Mouse (Mus musculus): ENCODE data around the gene Zbtb34. TPM values are rescaled to one million over a fixed set of nuclear protein-coding genes. Genes with fewer than 3 reads are reported as not detected.

Gene Zbtb34
- polyA plus RNA-seq, 1 experiment from 2014 or later: 4.5 TPM

GRCm38 (mm10) chr2:33453476-33453875, 22.4 kb upstream of the Zbtb34 start:
- H3K4me2 ChIP-seq (ENCODE audit: low read length): no peak overlapping the region
- H3K4me3 ChIP-seq (ENCODE audit: control insufficient read depth in 1 of 2, insufficient read depth in 1 of 2, low read depth in 1 of 2, low read length in 2 of 2): no peak overlapping the region
- WGBS: 81% methylated on average over 3 of the region's 3 CpGs
- H3K9me3 ChIP-seq (ENCODE audit: control insufficient read depth, low read length): no peaks in the 10 kb centered on the region
- peaks cover 84% of the 10 kb centered on the region for H3K36me3 ChIP-seq (ENCODE audit: control insufficient read depth, insufficient read depth, low read length)
- H3K27me3 ChIP-seq (ENCODE audit: control insufficient read depth, insufficient read depth, low read length): no peaks in the 10 kb centered on the region
- no peak overlapping the region for H3K27ac ChIP-seq (replicated peaks in 1 of 2; ENCODE audit: control insufficient read depth in 1 of 2, insufficient read depth in 1 of 2, low read depth in 2 of 2, low read length in 2 of 2)
- H3K9ac ChIP-seq (ENCODE audit: low read length): no peak overlapping the region
- peaks cover 4 to 18% of the 10 kb centered on the region in 2 experiments; a peak in 3 of 4 replicates for H3K4me1 ChIP-seq (ENCODE audit: control insufficient read depth in 2 of 2, insufficient read depth in 2 of 2, low read length in 2 of 2)
- ATAC-seq (ENCODE audit: insufficient number of reproducible peaks, insufficient read depth, low FRiP score, low read depth): no peak

- WGBS: 82% methylated on average over 5 of the region's 5 CpGs
- H3K4me1 ChIP-seq (ENCODE audit: control insufficient read depth in 2 of 2, insufficient read depth in 2 of 2, low read length in 2 of 2): peaks cover 4 to 18% of the 10 kb centered on the region in 2 experiments; a peak in 3 of 4 replicates
- H3K9me3 ChIP-seq (ENCODE audit: control insufficient read depth, low read length): no peaks in the 10 kb centered on the region
- no peak overlapping the region for H3K9ac ChIP-seq (ENCODE audit: low read length)
- ATAC-seq (ENCODE audit: insufficient number of reproducible peaks, insufficient read depth, low FRiP score, low read depth): no peak
- no peak overlapping the region for H3K4me2 ChIP-seq (ENCODE audit: low read length)
- H3K4me3 ChIP-seq (ENCODE audit: control insufficient read depth in 1 of 2, insufficient read depth in 1 of 2, low read depth in 1 of 2, low read length in 2 of 2): no peak overlapping the region
- H3K27ac ChIP-seq (replicated peaks in 1 of 2; ENCODE audit: control insufficient read depth in 1 of 2, insufficient read depth in 1 of 2, low read depth in 2 of 2, low read length in 2 of 2): peak overlapping the region in 1 of 2 experiments; percentile 33; a peak in 1 of 4 replicates
- peaks cover 84% of the 10 kb centered on the region for H3K36me3 ChIP-seq (ENCODE audit: control insufficient read depth, insufficient read depth, low read length)
- no peaks in the 10 kb centered on the region for H3K27me3 ChIP-seq (ENCODE audit: control insufficient read depth, insufficient read depth, low read length)
Observed at GRCm38 (mm10) chr2:33452721-33453120, 21.6 kb upstream of the Zbtb34 start.

GRCm38 (mm10) chr2:33452140-33452539, 21.0 kb upstream of the Zbtb34 start:
- Histone ChIP-seq H3K4me1 (ENCODE audit: control insufficient read depth in 2 of 2, insufficient read depth in 2 of 2, low read length in 2 of 2) (peaks cover 4 to 18% of the 10 kb centered on the region in 2 experiments; a peak in 3 of 4 replicates), H3K27me3 (ENCODE audit: control insufficient read depth, insufficient read depth, low read length) (no peaks in the 10 kb centered on the region), H3K9ac (ENCODE audit: low read length) (no peak overlapping the region), H3K4me3 (ENCODE audit: control insufficient read depth in 1 of 2, insufficient read depth in 1 of 2, low read depth in 1 of 2, low read length in 2 of 2) (no peak overlapping the region), H3K4me2 (ENCODE audit: low read length) (no peak overlapping the region), H3K9me3 (ENCODE audit: control insufficient read depth, low read length) (no peaks in the 10 kb centered on the region), H3K36me3 (ENCODE audit: control insufficient read depth, insufficient read depth, low read length) (peaks cover 84% of the 10 kb centered on the region), H3K27ac (replicated peaks in 1 of 2; ENCODE audit: control insufficient read depth in 1 of 2, insufficient read depth in 1 of 2, low read depth in 2 of 2, low read length in 2 of 2) (peak overlapping the region in 1 of 2 experiments; percentile 33; a peak in 1 of 4 replicates)
- 16% methylated on average over 4 of the region's 4 CpGs for WGBS
- no peak for ATAC-seq (ENCODE audit: insufficient number of reproducible peaks, insufficient read depth, low FRiP score, low read depth)

- Histone ChIP-seq H3K4me2 (ENCODE audit: low read length) (no peak overlapping the region), H3K9me3 (ENCODE audit: control insufficient read depth, low read length) (no peaks in the 10 kb centered on the region), H3K36me3 (ENCODE audit: control insufficient read depth, insufficient read depth, low read length) (peaks cover 80% of the 10 kb centered on the region), H3K4me1 (ENCODE audit: control insufficient read depth in 2 of 2, insufficient read depth in 2 of 2, low read length in 2 of 2) (peaks cover 4 to 18% of the 10 kb centered on the region in 2 experiments; a peak in 3 of 4 replicates), H3K27me3 (ENCODE audit: control insufficient read depth, insufficient read depth, low read length) (no peaks in the 10 kb centered on the region), H3K27ac (replicated peaks in 1 of 2; ENCODE audit: control insufficient read depth in 1 of 2, insufficient read depth in 1 of 2, low read depth in 2 of 2, low read length in 2 of 2) (0 out of 4 replicates have a peak overlapping the region, but pooled peaks of 1 of the 2 experiments have one; percentile 6), H3K9ac (ENCODE audit: low read length) (no peak overlapping the region), H3K4me3 (ENCODE audit: control insufficient read depth in 1 of 2, insufficient read depth in 1 of 2, low read depth in 1 of 2, low read length in 2 of 2) (no peak overlapping the region)
- ATAC-seq (ENCODE audit: insufficient number of reproducible peaks, insufficient read depth, low FRiP score, low read depth): no peak
- WGBS: 74% methylated on average over 11 of the region's 11 CpGs
Observed at GRCm38 (mm10) chr2:33451038-33451978, 20.2 kb upstream of the Zbtb34 start.

GRCm38 (mm10) chr2:33449119-33449873, 18.2 kb upstream of the Zbtb34 start:
- Histone ChIP-seq H3K27me3 (ENCODE audit: control insufficient read depth, insufficient read depth, low read length) (no peaks in the 10 kb centered on the region), H3K9ac (ENCODE audit: low read length) (no peak overlapping the region), H3K9me3 (ENCODE audit: control insufficient read depth, low read length) (no peaks in the 10 kb centered on the region), H3K36me3 (ENCODE audit: control insufficient read depth, insufficient read depth, low read length) (peaks cover 64% of the 10 kb centered on the region), H3K4me2 (ENCODE audit: low read length) (no peak overlapping the region), H3K27ac (replicated peaks in 1 of 2; ENCODE audit: control insufficient read depth in 1 of 2, insufficient read depth in 1 of 2, low read depth in 2 of 2, low read length in 2 of 2) (no peak overlapping the region), H3K4me3 (ENCODE audit: control insufficient read depth in 1 of 2, insufficient read depth in 1 of 2, low read depth in 1 of 2, low read length in 2 of 2) (no peak overlapping the region), H3K4me1 (ENCODE audit: control insufficient read depth in 2 of 2, insufficient read depth in 2 of 2, low read length in 2 of 2) (peaks cover 7 to 28% of the 10 kb centered on the region in 2 experiments; a peak in 3 of 4 replicates)
- ATAC-seq (ENCODE audit: insufficient number of reproducible peaks, insufficient read depth, low FRiP score, low read depth): no peak
- WGBS: 87% methylated on average over 22 of the region's 22 CpGs

GRCm38 (mm10) chr2:33446796-33447195, 15.7 kb upstream of the Zbtb34 start:
- Histone ChIP-seq H3K4me1 (ENCODE audit: control insufficient read depth in 2 of 2, insufficient read depth in 2 of 2, low read length in 2 of 2) (peaks cover 10 to 20% of the 10 kb centered on the region in 2 experiments), H3K9me3 (ENCODE audit: control insufficient read depth, low read length) (no peaks in the 10 kb centered on the region), H3K27me3 (ENCODE audit: control insufficient read depth, insufficient read depth, low read length) (no peaks in the 10 kb centered on the region), H3K36me3 (ENCODE audit: control insufficient read depth, insufficient read depth, low read length) (peaks cover 40% of the 10 kb centered on the region), H3K27ac (replicated peaks in 1 of 2; ENCODE audit: control insufficient read depth in 1 of 2, insufficient read depth in 1 of 2, low read depth in 2 of 2, low read length in 2 of 2) (no peak overlapping the region), H3K4me2 (ENCODE audit: low read length) (no peak overlapping the region), H3K9ac (ENCODE audit: low read length) (no peak overlapping the region), H3K4me3 (ENCODE audit: control insufficient read depth in 1 of 2, insufficient read depth in 1 of 2, low read depth in 1 of 2, low read length in 2 of 2) (no peak overlapping the region)
- ATAC-seq (ENCODE audit: insufficient number of reproducible peaks, insufficient read depth, low FRiP score, low read depth): no peak
- 55% methylated on average over 1 of the region's 1 CpGs for WGBS

- Histone ChIP-seq H3K9ac (ENCODE audit: low read length) (no peak overlapping the region), H3K4me3 (ENCODE audit: control insufficient read depth in 1 of 2, insufficient read depth in 1 of 2, low read depth in 1 of 2, low read length in 2 of 2) (no peak overlapping the region), H3K4me1 (ENCODE audit: control insufficient read depth in 2 of 2, insufficient read depth in 2 of 2, low read length in 2 of 2) (peaks cover 9 to 14% of the 10 kb centered on the region in 2 experiments), H3K4me2 (ENCODE audit: low read length) (no peak overlapping the region), H3K9me3 (ENCODE audit: control insufficient read depth, low read length) (no peaks in the 10 kb centered on the region), H3K27me3 (ENCODE audit: control insufficient read depth, insufficient read depth, low read length) (no peaks in the 10 kb centered on the region), H3K36me3 (ENCODE audit: control insufficient read depth, insufficient read depth, low read length) (peaks cover 30% of the 10 kb centered on the region), H3K27ac (replicated peaks in 1 of 2; ENCODE audit: control insufficient read depth in 1 of 2, insufficient read depth in 1 of 2, low read depth in 2 of 2, low read length in 2 of 2) (no peak overlapping the region)
- WGBS: 91% methylated on average over 5 of the region's 5 CpGs
- no peak for ATAC-seq (ENCODE audit: insufficient number of reproducible peaks, insufficient read depth, low FRiP score, low read depth)
Observed at GRCm38 (mm10) chr2:33445741-33446140, 14.6 kb upstream of the Zbtb34 start.
